Mouse (Mus musculus): ENCODE results near the gene Nacad.

GRCm38 (mm10) chr11:6647831-6648724, 42.2 kb upstream of the Nacad start:
- TF ChIP-seq CTCF (IDR thresholded peaks at IDR 0.05; ENCODE audit: insufficient read depth, low read length), result no peak
- no peak for TF ChIP-seq POLR2A (IDR thresholded peaks at IDR 0.05; ENCODE audit: borderline replicate concordance, extremely low read depth, low read depth, low read length)
